In the genomic region with DNA sequence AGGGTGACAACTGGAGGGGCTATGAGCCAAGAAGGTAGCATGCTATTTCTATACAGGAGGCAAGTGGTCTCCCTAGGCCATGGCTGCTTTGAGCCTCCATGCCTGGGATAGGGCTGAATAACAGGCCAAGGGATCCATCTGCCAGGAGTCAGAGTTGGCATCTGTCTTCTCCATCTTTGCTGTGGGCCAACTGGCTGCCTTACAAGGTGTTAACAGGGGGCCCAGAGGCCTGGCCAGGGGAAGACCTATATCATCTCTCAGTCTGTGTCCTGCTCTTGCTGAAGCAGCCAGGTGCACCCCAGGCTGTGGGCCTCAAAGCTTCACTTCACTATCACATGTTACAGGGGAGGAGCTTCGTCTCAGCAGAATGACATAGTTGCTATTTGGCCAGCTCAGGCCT, we compare ENCODE assay signal across 21 mouse cellular contexts.
DNase-seq lines count a peak whose midpoint lies in the region; ATAC-seq and TF ChIP-seq lines count a peak whose summit lies in the region.
"Had no signal": no experiment of that assay in that cellular context is flagged by ENCODE, and none has a peak within 500 bp of the region (broad histone marks: within the 10 kb centered on the region; RNA-seq: fewer than 3 reads in every experiment).

No protein-coding gene starts in this region.

- no peak overlapping the region for H3K4me3 ChIP-seq in forebrain, embryonic 13.5 days
- H3K4me3 ChIP-seq in forebrain, postnatal 0 days (ENCODE audit: low read depth, low read length) = no peak overlapping the region
- no peak overlapping the region for H3K4me3 ChIP-seq in midbrain, postnatal 0 days (ENCODE audit: low read depth, low read length)
- no peak overlapping the region for H3K4me3 ChIP-seq in midbrain, embryonic 13.5 days (replicated peaks)
- H3K4me3 ChIP-seq: embryonic facial prominence, embryonic 13.5 days; limb, embryonic 10.5 days had no signal

- 0 out of 2 replicates have a peak, but pooled peaks have one; percentile 14 for ATAC-seq in forebrain, embryonic 13.5 days
- ATAC-seq in forebrain, postnatal 0 days = no peak
- ATAC-seq in midbrain, postnatal 0 days (ENCODE audit: low FRiP score) = no peak
- no peak for ATAC-seq in midbrain, embryonic 13.5 days
- ATAC-seq: activated CD4-positive, CD25-positive, alpha-beta regulatory T cell, adult 4 months; inflammation-experienced regulatory T-cells, adult 6 months had no signal

- WGBS in forebrain, embryonic 13.5 days = 76% methylated on average over 1 of the region's 1 CpGs
- 80% methylated on average over 1 of the region's 1 CpGs for WGBS in forebrain, postnatal 0 days
- WGBS in midbrain, postnatal 0 days = 79% methylated on average over 1 of the region's 1 CpGs
- 78% methylated on average over 1 of the region's 1 CpGs for WGBS in midbrain, embryonic 13.5 days

- peaks cover 11% of the 10 kb centered on the region for H3K27me3 ChIP-seq in forebrain, embryonic 13.5 days
- H3K27me3 ChIP-seq in forebrain, postnatal 0 days (ENCODE audit: insufficient read depth, low read length) = no peaks in the 10 kb centered on the region
- no peaks in the 10 kb centered on the region for H3K27me3 ChIP-seq in midbrain, postnatal 0 days (ENCODE audit: insufficient read depth, low read length)
- peaks cover 13% of the 10 kb centered on the region for H3K27me3 ChIP-seq in midbrain, embryonic 13.5 days

- peaks cover 26% of the 10 kb centered on the region for H3K4me1 ChIP-seq in forebrain, embryonic 13.5 days
- peaks cover 16% of the 10 kb centered on the region for H3K4me1 ChIP-seq in forebrain, postnatal 0 days (ENCODE audit: insufficient read depth)
- peaks cover 7% of the 10 kb centered on the region; the same call in 1 of the 2 replicates for H3K4me1 ChIP-seq in midbrain, postnatal 0 days (ENCODE audit: insufficient read depth, low read length)
- peaks cover 4% of the 10 kb centered on the region for H3K4me1 ChIP-seq in midbrain, embryonic 13.5 days (replicated peaks)

- H3K4me2 ChIP-seq in forebrain, embryonic 13.5 days = no peak overlapping the region
- no peak overlapping the region for H3K4me2 ChIP-seq in forebrain, postnatal 0 days (ENCODE audit: low read depth)
- H3K4me2 ChIP-seq in midbrain, postnatal 0 days (ENCODE audit: low read depth, low read length, poor library complexity, severe bottlenecking) = no peak overlapping the region
- H3K4me2 ChIP-seq in midbrain, embryonic 13.5 days (replicated peaks) = no peak overlapping the region
- H3K4me2 ChIP-seq: embryonic facial prominence, embryonic 13.5 days; liver, embryonic 11.5 days; lung, embryonic 14.5 days had no signal

- no peaks in the 10 kb centered on the region for H3K36me3 ChIP-seq in forebrain, embryonic 13.5 days (ENCODE audit: poor library complexity, severe bottlenecking)
- no peaks in the 10 kb centered on the region for H3K36me3 ChIP-seq in forebrain, postnatal 0 days (ENCODE audit: insufficient read depth)
- no peaks in the 10 kb centered on the region for H3K36me3 ChIP-seq in midbrain, postnatal 0 days (ENCODE audit: insufficient read depth, low read length)
- H3K36me3 ChIP-seq in midbrain, embryonic 13.5 days = no peaks in the 10 kb centered on the region
- H3K36me3 ChIP-seq: embryonic facial prominence, embryonic 13.5 days; G1E; limb, embryonic 10.5 days had no signal

- no peak for TF ChIP-seq CTCF in forebrain, postnatal 0 days (IDR thresholded peaks at IDR 0.05; ENCODE audit: low read depth)
- TF ChIP-seq CTCF in midbrain, postnatal 0 days (IDR thresholded peaks at IDR 0.05) = no peak

- H3K9ac ChIP-seq in forebrain, embryonic 13.5 days = no peak overlapping the region
- no peak overlapping the region for H3K9ac ChIP-seq in forebrain, postnatal 0 days
- H3K9ac ChIP-seq in midbrain, postnatal 0 days (replicated peaks; ENCODE audit: low read length, poor library complexity, severe bottlenecking) = no peak overlapping the region
- H3K9ac ChIP-seq in midbrain, embryonic 13.5 days (replicated peaks) = no peak overlapping the region
- H3K9ac ChIP-seq: embryonic facial prominence, embryonic 13.5 days; lung, embryonic 14.5 days had no signal

- no peak for DNase-seq in forebrain, postnatal 0 days
- DNase-seq in midbrain, postnatal 0 days (ENCODE audit: low spot score) = peak; percentile 55
- peak; percentile 85 to 89 for DNase-seq in cerebellum, postnatal 14 days
- DNase-seq in spleen, adult 18-20 months = no peak
- no peak for DNase-seq in kidney, postnatal 10 days
- DNase-seq: adrenal gland, postnatal 10 days; gastrocnemius, postnatal 25 days; kidney, adult 2 months; kidney, postnatal 14 days; lung, embryonic 14.5 days; lung, postnatal 4 days; retina, postnatal 1 day; thymus, postnatal 25 days had no signal

- H3K9me3 ChIP-seq in forebrain, embryonic 13.5 days (replicated peaks) = no peaks in the 10 kb centered on the region
- no peaks in the 10 kb centered on the region for H3K9me3 ChIP-seq in forebrain, postnatal 0 days (ENCODE audit: low read length)
- H3K9me3 ChIP-seq in midbrain, postnatal 0 days (ENCODE audit: low read length) = no peaks in the 10 kb centered on the region
- no peaks in the 10 kb centered on the region for H3K9me3 ChIP-seq in midbrain, embryonic 13.5 days
- H3K9me3 ChIP-seq: embryonic facial prominence, embryonic 13.5 days; G1E; limb, embryonic 10.5 days had no signal

- no peak overlapping the region for H3K27ac ChIP-seq in forebrain, embryonic 13.5 days
- no peak overlapping the region for H3K27ac ChIP-seq in forebrain, postnatal 0 days (ENCODE audit: low read depth, low read length)
- H3K27ac ChIP-seq in midbrain, postnatal 0 days (ENCODE audit: low read depth, low read length) = no peak overlapping the region
- no peak overlapping the region for H3K27ac ChIP-seq in midbrain, embryonic 13.5 days
- H3K27ac ChIP-seq: embryonic facial prominence, embryonic 13.5 days; limb, embryonic 10.5 days had no signal

Comparison
In these comparisons a context has a peak if more than half of its experiments do, and no peak if none do; other contexts are left out.
1. DNase-seq: peak in midbrain, postnatal 0 days (single experiment) and cerebellum, postnatal 14 days (2 of 2); none in forebrain, postnatal 0 days (single experiment), spleen, adult 18-20 months (0 of 2) and kidney, postnatal 10 days (single experiment).